Mouse (Mus musculus): Measurements from ENCODE around the gene Sumo1.

GRCm38 (mm10) chr1:59606479-59606878 lies 64.2 kb downstream of the Sumo1 start:
- TF ChIP-seq CTCF (IDR thresholded peaks at IDR 0.05; ENCODE audit: borderline replicate concordance, insufficient read depth, low read depth, low read length) = no peak
- TF ChIP-seq POLR2A (IDR thresholded peaks at IDR 0.05; ENCODE audit: borderline replicate concordance, insufficient read depth, low read length) = no peak
